In genomic region chr8:106177594-106177993, GRCm38 (mm10) we compare ENCODE assay signal across 1 mouse cellular context.
TF ChIP-seq lines count a peak whose summit lies in the region.

No protein-coding gene starts in this region.

TF ChIP-seq in MEL, 35 proteins besides CTCF, POLR2A, EP300 and RAD21:
- TF ChIP-seq GABPA (IDR thresholded peaks at IDR 0.05; ENCODE audit: low read depth, low read length) (no peak), TCF12 (IDR thresholded peaks at IDR 0.05; ENCODE audit: low read depth, low read length) (0 out of 2 replicates have a peak, but pooled peaks have one; percentile 18), RCOR1 (IDR thresholded peaks at IDR 0.05; ENCODE audit: low read depth, low read length) (0 out of 2 replicates have a peak, but pooled peaks have one; percentile 52), NELFE (IDR thresholded peaks at IDR 0.05; ENCODE audit: low read depth, low read length) (no peak), GATA1 (IDR thresholded peaks at IDR 0.05; ENCODE audit: low read depth, low read length) (peak; percentile 69), ETS1 (IDR thresholded peaks at IDR 0.05; ENCODE audit: low read depth, low read length) (no peak), MYC (IDR thresholded peaks at IDR 0.05; ENCODE audit: low read depth, low read length) (no peak), MAZ (IDR thresholded peaks at IDR 0.05; ENCODE audit: low read depth, low read length) (no peak)
